Mouse (Mus musculus): ENCODE measurements around the gene Rwdd2a. TPM values are rescaled to one million over a fixed set of nuclear protein-coding genes. Genes with fewer than 3 reads are reported as not detected.

Rwdd2a gene
- polyA plus RNA-seq (2021; fragmentation: Nextera tagmentation) = 59.9 and 63.3 TPM in 2 replicates
- long read RNA-seq, experiment 1, transcript Rwdd2a-203 (3 exons, 1,054 nt) = major isoform, 48 of 77 reads
- long read RNA-seq, experiment 1, transcript Rwdd2a-201 (3 exons, 1,355 nt) = minor isoform, 21 of 77 reads
- long read RNA-seq, experiment 1, partial matches to known transcripts = 3 of 77 reads
- long read RNA-seq, experiment 1, other reads (novel, unspliced or antisense) = 3 of 77 reads
- long read RNA-seq, experiment 2, transcript Rwdd2a-203 (3 exons, 1,054 nt) = major isoform, 63 of 131 reads
- long read RNA-seq, experiment 2, transcript Rwdd2a-201 (3 exons, 1,355 nt) = minor isoform, 56 of 131 reads
- long read RNA-seq, experiment 2, partial matches to known transcripts = 1 of 131 reads
- long read RNA-seq, experiment 2, other reads (novel, unspliced or antisense) = 9 of 131 reads

GRCm38 (mm10) chr9:86571540-86572135 lies at the start of gene Rwdd2a, which contains the start of gene Pgm3:
Rwdd2a (plus strand) TSS chr9:86571991.
Pgm3 (minus strand) TSS chr9:86571842.

Other genes starting within 250 kb of the Rwdd2a start
- 2.4 and 2.8 TPM in 2 replicates for gene Ube2cbp, start 107.0 kb upstream of the Rwdd2a start, polyA plus RNA-seq (2021; fragmentation: Nextera tagmentation)
- 6.1 and 7.1 TPM in 2 replicates for gene Dop1a, start 104.8 kb upstream of the Rwdd2a start, polyA plus RNA-seq (2021; fragmentation: Nextera tagmentation)
- 12.0 and 13.4 TPM in 2 replicates for gene Pgm3, start 149 bp upstream of the Rwdd2a start, polyA plus RNA-seq (2021; fragmentation: Nextera tagmentation)
- gene Me1, start 124.0 kb downstream of the Rwdd2a start, polyA plus RNA-seq (2021; fragmentation: Nextera tagmentation) = 21.2 and 23.2 TPM in 2 replicates
- gene Prss35, start 171.7 kb downstream of the Rwdd2a start, polyA plus RNA-seq (2021; fragmentation: Nextera tagmentation) = 2.3 and 2.5 TPM in 2 replicates